Mouse (Mus musculus): Measurements from ENCODE around the gene Rhoh.

DNA sequence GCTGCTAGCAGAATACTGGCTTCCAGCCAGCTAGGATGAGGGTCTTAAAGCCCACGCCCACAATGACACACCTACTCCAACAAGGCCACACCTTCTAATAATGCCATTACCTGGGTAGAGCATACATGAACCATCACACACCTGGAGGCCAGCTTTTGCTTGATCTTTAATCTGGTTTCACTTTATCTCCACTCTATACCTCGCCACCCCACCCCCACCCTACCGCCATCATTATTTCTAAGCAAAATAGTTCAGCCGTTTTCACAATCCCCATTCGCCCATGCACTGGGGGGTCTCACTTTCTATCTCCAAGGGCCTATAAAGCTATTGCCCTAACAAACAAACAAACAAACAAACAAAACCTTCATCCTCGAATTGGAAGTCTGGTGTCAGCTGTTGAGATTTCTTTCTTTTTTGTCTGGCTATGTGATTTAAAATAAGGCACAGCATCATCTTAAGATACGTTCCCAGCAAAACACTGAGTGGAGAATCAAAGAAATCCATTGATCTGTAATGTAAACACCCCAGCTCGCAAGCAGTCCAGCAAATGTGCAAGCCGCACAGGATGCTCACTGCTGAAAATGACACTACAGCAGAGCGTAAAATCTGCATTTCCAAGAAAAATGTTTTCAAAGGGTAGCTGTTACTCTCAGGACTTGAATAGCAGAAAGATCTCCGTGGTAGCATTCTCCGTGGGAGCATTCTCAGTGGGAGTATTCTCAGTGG is 59.9 kb downstream of the Rhoh start:
- no peak for TF ChIP-seq CTCF (IDR thresholded peaks at IDR 0.05; ENCODE audit: low read depth)
- no peak for TF ChIP-seq EP300 (IDR thresholded peaks at IDR 0.05; ENCODE audit: low read depth)

Measured in liver, embryonic 14.5 days (tissue).